In the genomic region with DNA sequence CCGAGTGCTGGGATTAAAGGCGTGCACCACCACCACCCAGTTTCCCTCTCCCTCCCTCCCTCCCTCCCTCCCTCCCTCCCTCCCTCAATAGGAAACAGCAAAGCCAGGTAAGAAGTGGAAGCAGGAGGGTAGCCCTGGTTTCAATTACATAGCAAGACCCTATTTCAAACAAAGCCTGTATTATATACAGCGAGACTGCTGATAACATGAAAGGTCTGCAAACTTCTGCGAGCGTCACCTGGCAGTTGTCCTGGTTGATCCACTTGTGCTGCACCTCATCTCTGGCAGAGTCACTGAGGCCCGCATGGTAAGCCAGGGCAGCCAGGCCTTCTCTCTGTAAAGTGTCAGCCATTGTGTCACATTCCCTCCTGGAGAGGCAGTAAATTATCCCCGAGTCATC, we compare ENCODE assay signal across 29 mouse cellular contexts. TPM values are rescaled to one million over a fixed set of nuclear protein-coding genes. Genes with fewer than 3 reads are reported as not detected.
DNase-seq lines count a peak whose midpoint lies in the region; ATAC-seq and TF ChIP-seq lines count a peak whose summit lies in the region.
"Had no signal": no experiment of that assay in that cellular context is flagged by ENCODE, and none has a peak within 500 bp of the region (broad histone marks: within the 10 kb centered on the region; RNA-seq: fewer than 3 reads in every experiment).

No protein-coding gene starts in this region.

- no peak for ATAC-seq in lung, embryonic 15.5 days (ENCODE audit: borderline replicate concordance, extremely low read depth, low FRiP score, low TSS enrichment)
- no peak for ATAC-seq in lung, postnatal 0 days
- ATAC-seq in embryonic facial prominence, embryonic 11.5 days (replicated peaks; ENCODE audit: insufficient number of reproducible peaks, low FRiP score, low TSS enrichment, low read depth), result peak; percentile 73; the same call in 1 of the 2 replicates
- ATAC-seq in activated CD4-positive, CD25-positive, alpha-beta regulatory T cell, adult 4 months, result no peak
- ATAC-seq in forebrain, embryonic 16.5 days, result no peak
- ATAC-seq: CD4-positive, CD25-positive, alpha-beta regulatory T cell, adult 4 months; forebrain, embryonic 14.5 days; liver, embryonic 12.5 days; liver, postnatal 0 days had no signal

- H3K9me3 ChIP-seq in lung, embryonic 15.5 days, result no peaks in the 10 kb centered on the region
- no peaks in the 10 kb centered on the region for H3K9me3 ChIP-seq in lung, postnatal 0 days (ENCODE audit: low read length)
- no peaks in the 10 kb centered on the region for H3K9me3 ChIP-seq in embryonic facial prominence, embryonic 11.5 days (replicated peaks; ENCODE audit: control insufficient read depth, low read length)
- H3K9me3 ChIP-seq in limb, embryonic 10.5 days (replicated peaks), result no peaks in the 10 kb centered on the region
- no peaks in the 10 kb centered on the region for H3K9me3 ChIP-seq in forebrain, embryonic 16.5 days (ENCODE audit: control insufficient read depth, low read length)
- H3K9me3 ChIP-seq: hindbrain, embryonic 10.5 days; hindbrain, embryonic 15.5 days; liver, embryonic 12.5 days; megakaryocyte, embryonic 14.5 days; midbrain, embryonic 12.5 days; neural tube, embryonic 13.5 days had no signal

- no peak overlapping the region for H3K4me2 ChIP-seq in lung, embryonic 15.5 days
- no peak overlapping the region for H3K4me2 ChIP-seq in lung, postnatal 0 days (replicated peaks; ENCODE audit: low read depth, low read length)
- no peak overlapping the region for H3K4me2 ChIP-seq in embryonic facial prominence, embryonic 11.5 days (ENCODE audit: low read depth, low read length)
- no peak overlapping the region for H3K4me2 ChIP-seq in forebrain, embryonic 16.5 days (ENCODE audit: low read length)
- H3K4me2 ChIP-seq: hindbrain, embryonic 15.5 days; liver, embryonic 12.5 days; midbrain, embryonic 12.5 days; neural tube, embryonic 13.5 days had no signal

- no peak overlapping the region for H3K4me3 ChIP-seq in lung, embryonic 15.5 days
- H3K4me3 ChIP-seq in lung, postnatal 0 days (ENCODE audit: low read depth, low read length), result no peak overlapping the region
- no peak overlapping the region for H3K4me3 ChIP-seq in embryonic facial prominence, embryonic 11.5 days (ENCODE audit: low read depth, low read length)
- H3K4me3 ChIP-seq in limb, embryonic 10.5 days, result no peak overlapping the region
- no peak overlapping the region for H3K4me3 ChIP-seq in forebrain, embryonic 16.5 days (replicated peaks; ENCODE audit: low read length)
- H3K4me3 ChIP-seq: hindbrain, embryonic 10.5 days; hindbrain, embryonic 15.5 days; liver, embryonic 12.5 days; megakaryocyte, embryonic 14.5 days; midbrain, embryonic 12.5 days; myocyte; neural tube, embryonic 13.5 days had no signal

- H3K9ac ChIP-seq in lung, embryonic 15.5 days, result no peak overlapping the region
- no peak overlapping the region for H3K9ac ChIP-seq in lung, postnatal 0 days (replicated peaks; ENCODE audit: low read depth)
- no peak overlapping the region for H3K9ac ChIP-seq in embryonic facial prominence, embryonic 11.5 days (replicated peaks; ENCODE audit: low read length)
- no peak overlapping the region for H3K9ac ChIP-seq in forebrain, embryonic 16.5 days (replicated peaks; ENCODE audit: low read depth, low read length)
- H3K9ac ChIP-seq: hindbrain, embryonic 15.5 days; liver, embryonic 12.5 days; liver, postnatal 0 days; midbrain, embryonic 12.5 days; neural tube, embryonic 13.5 days had no signal

- DNase-seq in lung, postnatal 0 days (ENCODE audit: low spot score), result no peak
- peak; percentile 38 for DNase-seq in embryo, embryonic 10.5 days (ENCODE audit: low spot score)
- peak; percentile 74 for DNase-seq in embryonic facial prominence, embryonic 11.5 days (ENCODE audit: low spot score)
- peak; percentile 67 for DNase-seq in limb, embryonic 10.5 days (ENCODE audit: low spot score)
- DNase-seq in urinary bladder, postnatal 25 days (ENCODE audit: low spot score), result no peak
- DNase-seq: adrenal gland, adult 2 months; adrenal gland, postnatal 36 days; cerebellum, adult 18-20 months; cerebellum, postnatal 10 days; heart, postnatal 14 days; kidney, adult 8-10 months; kidney, postnatal 10 days; layer of hippocampus, adult 9-11 months; liver, postnatal 0 days; lung, postnatal 4 days; thymus, adult 18-20 months; thymus, postnatal 4 days had no signal

- H3K36me3 ChIP-seq in lung, embryonic 15.5 days, result peaks cover 10% of the 10 kb centered on the region
- H3K36me3 ChIP-seq in lung, postnatal 0 days (ENCODE audit: insufficient read depth, low read length), result no peaks in the 10 kb centered on the region
- no peaks in the 10 kb centered on the region; the same call in 1 of the 2 replicates for H3K36me3 ChIP-seq in embryonic facial prominence, embryonic 11.5 days (replicated peaks; ENCODE audit: control insufficient read depth, insufficient read depth, low read depth, low read length)
- H3K36me3 ChIP-seq in limb, embryonic 10.5 days, result peaks cover 77% of the 10 kb centered on the region
- H3K36me3 ChIP-seq in forebrain, embryonic 16.5 days (ENCODE audit: control insufficient read depth, insufficient read depth), result no peaks in the 10 kb centered on the region
- H3K36me3 ChIP-seq: hindbrain, embryonic 15.5 days had no signal

- TF ChIP-seq CTCF in lung, postnatal 0 days (IDR thresholded peaks at IDR 0.05), result no peak

- H3K27me3 ChIP-seq in lung, embryonic 15.5 days, result no peaks in the 10 kb centered on the region
- H3K27me3 ChIP-seq in lung, postnatal 0 days (replicated peaks; ENCODE audit: insufficient read depth, low read length), result no peaks in the 10 kb centered on the region
- H3K27me3 ChIP-seq in embryonic facial prominence, embryonic 11.5 days (ENCODE audit: control insufficient read depth, insufficient read depth, low read length), result no peaks in the 10 kb centered on the region
- H3K27me3 ChIP-seq in limb, embryonic 10.5 days (ENCODE audit: low read depth, poor library complexity, severe bottlenecking), result no peaks in the 10 kb centered on the region
- no peaks in the 10 kb centered on the region for H3K27me3 ChIP-seq in forebrain, embryonic 16.5 days (replicated peaks; ENCODE audit: control insufficient read depth, insufficient read depth, low read length)
- H3K27me3 ChIP-seq: hindbrain, embryonic 15.5 days; liver, embryonic 12.5 days; megakaryocyte, embryonic 14.5 days; midbrain, embryonic 12.5 days; neural tube, embryonic 13.5 days had no signal

- peak overlapping the region; percentile 53; the same call in 1 of the 2 replicates for H3K27ac ChIP-seq in lung, embryonic 15.5 days
- no peak overlapping the region for H3K27ac ChIP-seq in lung, postnatal 0 days (ENCODE audit: low read length)
- peak overlapping the region; percentile 54; the same call in 1 of the 2 replicates for H3K27ac ChIP-seq in embryonic facial prominence, embryonic 11.5 days (replicated peaks; ENCODE audit: low read depth, low read length)
- peak overlapping the region; percentile 83 for H3K27ac ChIP-seq in limb, embryonic 10.5 days
- H3K27ac ChIP-seq in forebrain, embryonic 16.5 days (ENCODE audit: low read length), result no peak overlapping the region
- H3K27ac ChIP-seq: hindbrain, embryonic 10.5 days; hindbrain, embryonic 15.5 days; liver, embryonic 12.5 days; midbrain, embryonic 12.5 days; neural tube, embryonic 13.5 days had no signal

- TF ChIP-seq EP300 in lung, postnatal 0 days (IDR thresholded peaks at IDR 0.05), result no peak

- WGBS in lung, embryonic 15.5 days, result 51% methylated on average over 7 of the region's 7 CpGs
- 62% methylated on average over 7 of the region's 7 CpGs for WGBS in lung, postnatal 0 days
- 44% methylated on average over 7 of the region's 7 CpGs for WGBS in embryonic facial prominence, embryonic 11.5 days
- 29% methylated on average over 7 of the region's 7 CpGs for WGBS in limb, embryonic 10.5 days
- WGBS in forebrain, embryonic 16.5 days, result 83% methylated on average over 7 of the region's 7 CpGs

- H3K4me1 ChIP-seq in lung, embryonic 15.5 days, result no peaks in the 10 kb centered on the region
- no peaks in the 10 kb centered on the region for H3K4me1 ChIP-seq in lung, postnatal 0 days (ENCODE audit: insufficient read depth, low read depth, low read length)
- no peaks in the 10 kb centered on the region for H3K4me1 ChIP-seq in embryonic facial prominence, embryonic 11.5 days (ENCODE audit: control insufficient read depth, insufficient read depth, low read length)
- H3K4me1 ChIP-seq in limb, embryonic 10.5 days, result peaks cover 6% of the 10 kb centered on the region
- no peaks in the 10 kb centered on the region for H3K4me1 ChIP-seq in forebrain, embryonic 16.5 days (replicated peaks; ENCODE audit: control insufficient read depth, insufficient read depth, low read length)
- H3K4me1 ChIP-seq: hindbrain, embryonic 10.5 days; hindbrain, embryonic 15.5 days; liver, embryonic 12.5 days; midbrain, embryonic 12.5 days; neural tube, embryonic 13.5 days had no signal

RNA-seq across cellular contexts. Expression of a gene that starts 54.8 kb away (rescaled TPM):
- 28.0 and 29.6 TPM in 2 replicates for polyA plus RNA-seq in lung, embryonic 15.5 days (2015; fragmentation: Nextera tagmentation; extraction: Ambion mirVana)
- polyA plus RNA-seq in lung, postnatal 0 days (2015; fragmentation: Nextera tagmentation; extraction: Ambion mirVana), result 2.4 and 2.5 TPM in 2 replicates
- 40.1 and 45.9 TPM in 2 replicates for polyA plus RNA-seq in embryonic facial prominence, embryonic 11.5 days (2014; fragmentation: Nextera tagmentation; extraction: Ambion mirVana)
- 54.5 and 58.2 TPM in 2 replicates for polyA plus RNA-seq in limb, embryonic 10.5 days (2016; fragmentation: Nextera tagmentation; extraction: Ambion mirVana)
- polyA plus RNA-seq in activated CD4-positive, CD25-positive, alpha-beta regulatory T cell, adult 4 months (2017; shearing (Covaris generic)), result 1 to 10 TPM; 7.6 to 8.5 TPM
- polyA plus RNA-seq in forebrain, embryonic 16.5 days (2015; fragmentation: Nextera tagmentation; extraction: Ambion mirVana), result 13.5 and 14.8 TPM in 2 replicates

Comparison
In these comparisons a context has a peak if more than half of its experiments do, and no peak if none do; other contexts are left out.
1. H3K27ac ChIP-seq: peak in lung, embryonic 15.5 days (single experiment), embryonic facial prominence, embryonic 11.5 days (single experiment) and limb, embryonic 10.5 days (single experiment); none in lung, postnatal 0 days (single experiment) and forebrain, embryonic 16.5 days (single experiment).
2. DNase-seq: peak in embryo, embryonic 10.5 days (single experiment), embryonic facial prominence, embryonic 11.5 days (single experiment) and limb, embryonic 10.5 days (single experiment); none in lung, postnatal 0 days (single experiment) and urinary bladder, postnatal 25 days (single experiment).